Mouse (Mus musculus) cerebellum, adult 2 months (tissue): Measurements from ENCODE around the gene Proser3. TPM values are rescaled to one million over a fixed set of nuclear protein-coding genes. Genes with fewer than 3 reads are reported as not detected.

ENCODE experiments used
- DNase-seq, 2 experiments: peaks; one replicate each; pipeline ENCODE4 v3.0.0; 2021
- H3K27ac ChIP-seq: fragments of 200-500 bp; 2 replicates; pipeline ENCODE4 v1.5.1; 2012; ENCODE audit warnings: low read length, control low read depth, inconsistent platforms; ENCODE audit not compliant: insufficient read depth
- H3K27me3 ChIP-seq: fragments of 200-500 bp; 2 replicates; pipeline ENCODE4 v1.6.1; 2012; ENCODE audit warnings: inconsistent platforms, mild to moderate bottlenecking, low read length, moderate library complexity; ENCODE audit not compliant: control insufficient read depth, insufficient read depth
- H3K4me1 ChIP-seq: fragments of 200-500 bp; 2 replicates; pipeline ENCODE4 v1.6.1; 2011; ENCODE audit warnings: low read length; ENCODE audit not compliant: control insufficient read depth, insufficient read depth
- H3K4me3 ChIP-seq: fragments of 200-500 bp; replicated peaks from 2 replicates; pipeline ENCODE3; 2011; ENCODE audit warnings: mild to moderate bottlenecking, low read depth, low read length, control low read depth; ENCODE audit not compliant: insufficient read depth
- CTCF ChIP-seq: fragments of 200-500 bp; IDR thresholded peaks from 2 replicates; pipeline ENCODE4 v1.5.1; 2011; ENCODE audit warnings: low read depth, mild to moderate bottlenecking, control low read depth, low read length, moderate library complexity, borderline replicate concordance; ENCODE audit not compliant: insufficient read depth
- POLR2A ChIP-seq: fragments of 200-500 bp; IDR thresholded peaks from 2 replicates; pipeline ENCODE4 v1.6.1; 2011; ENCODE audit warnings: low read length, control low read depth, borderline replicate concordance; ENCODE audit not compliant: insufficient read depth
- WGBS: fragments of 180-500 bp; shearing (Covaris S2); methylation state at CpG from one replicate; pipeline ENCODE4 v1.1.7; 2018; 5-methylcytosine and 5-hydroxymethylcytosine counted together
- polyA plus RNA-seq: library from polyadenylated mRNA; depleted of rRNA; stranded (reverse); fragments of >200 nt; gene quantifications from 2 replicates; pipeline ENCODE4 v1.2.3, GENCODE M21; 2012

Proser3 gene
- polyA plus RNA-seq, 1 experiment, result 7.4 TPM

DNA sequence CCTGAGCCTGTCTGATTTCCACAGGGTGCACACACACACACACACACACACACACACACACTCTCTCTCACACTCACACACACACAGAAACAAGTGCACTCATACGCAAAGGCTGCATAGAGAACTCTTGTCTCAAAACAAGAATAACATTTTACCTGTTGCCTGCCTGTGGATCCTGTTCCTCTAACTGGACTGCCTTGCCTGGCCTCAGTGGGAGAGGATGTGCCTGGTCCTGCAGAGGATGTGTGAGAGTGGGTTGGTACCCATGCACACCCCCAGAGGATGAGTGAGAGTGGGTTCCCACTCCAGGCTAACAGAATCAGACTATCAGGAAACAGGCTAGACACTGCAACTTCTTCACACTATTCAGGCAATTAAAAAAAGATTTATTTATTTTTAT lies 1.5 kb downstream of the Proser3 start:
- WGBS, result 100% methylated on average over 1 of the region's 1 CpGs

DNA sequence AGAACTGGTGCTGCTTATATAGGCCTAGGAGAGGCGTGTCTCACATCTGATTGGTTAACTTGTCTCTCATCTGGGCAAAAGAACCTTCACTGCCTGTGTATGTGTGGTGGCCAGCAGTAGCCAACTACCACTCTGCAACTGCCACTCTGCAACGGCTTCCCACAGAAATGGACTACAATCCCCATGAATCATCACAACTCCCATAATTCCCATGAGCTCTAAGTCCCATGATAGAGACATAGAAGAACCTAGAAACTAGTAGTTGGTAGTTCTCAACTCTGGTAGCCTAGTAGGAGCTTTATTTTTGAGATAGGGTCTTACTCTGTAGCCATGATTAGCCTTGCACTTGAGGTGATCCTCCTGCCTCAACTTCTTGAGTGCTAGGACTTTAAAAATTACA lies 2.2 kb downstream of the Proser3 start:
- Histone ChIP-seq H3K4me1 (peaks cover 3% of the 10 kb centered on the region; the same call in 1 of the 2 replicates), H3K27ac (no peak overlapping the region), H3K27me3 (no peaks in the 10 kb centered on the region), H3K4me3 (no peak overlapping the region)
- TF ChIP-seq CTCF (no peak), POLR2A (no peak)
- 76% methylated on average over 2 of the region's 2 CpGs for WGBS
- DNase-seq, result no peak

More for the DNA sequence above, 1.5 kb downstream of the Proser3 start:
- TF ChIP-seq CTCF (no peak), POLR2A (no peak)
- no peak overlapping the region for H3K27ac ChIP-seq
- DNase-seq, result no peak
- H3K27me3 ChIP-seq, result no peaks in the 10 kb centered on the region
- H3K4me1 ChIP-seq, result peaks cover 3% of the 10 kb centered on the region; the same call in 1 of the 2 replicates
- no peak overlapping the region for H3K4me3 ChIP-seq

DNA sequence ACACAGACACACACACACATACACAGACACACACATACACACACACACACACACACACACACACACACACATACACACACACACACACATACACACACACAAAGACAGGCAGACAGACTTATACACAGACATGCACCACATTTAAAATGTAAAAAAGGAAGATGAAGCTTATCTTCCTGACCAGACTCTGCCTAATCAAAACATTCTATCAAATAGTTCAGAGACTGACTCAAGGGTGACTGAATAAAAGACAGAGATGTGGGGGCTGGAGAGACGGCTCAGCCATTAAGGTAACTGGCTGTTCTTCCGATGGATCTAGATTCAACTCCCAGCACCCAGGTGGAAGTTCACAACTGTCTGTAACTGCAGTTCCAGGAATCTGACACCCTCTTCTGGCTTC lies 7.8 kb downstream of the Proser3 start:
- TF ChIP-seq CTCF (no peak), POLR2A (no peak)
- H3K27ac ChIP-seq, result no peak overlapping the region
- H3K4me1 ChIP-seq, result no peaks in the 10 kb centered on the region
- H3K27me3 ChIP-seq, result no peaks in the 10 kb centered on the region
- 95% methylated on average over 2 of the region's 2 CpGs for WGBS
- no peak overlapping the region for H3K4me3 ChIP-seq
- DNase-seq, result no peak

DNA sequence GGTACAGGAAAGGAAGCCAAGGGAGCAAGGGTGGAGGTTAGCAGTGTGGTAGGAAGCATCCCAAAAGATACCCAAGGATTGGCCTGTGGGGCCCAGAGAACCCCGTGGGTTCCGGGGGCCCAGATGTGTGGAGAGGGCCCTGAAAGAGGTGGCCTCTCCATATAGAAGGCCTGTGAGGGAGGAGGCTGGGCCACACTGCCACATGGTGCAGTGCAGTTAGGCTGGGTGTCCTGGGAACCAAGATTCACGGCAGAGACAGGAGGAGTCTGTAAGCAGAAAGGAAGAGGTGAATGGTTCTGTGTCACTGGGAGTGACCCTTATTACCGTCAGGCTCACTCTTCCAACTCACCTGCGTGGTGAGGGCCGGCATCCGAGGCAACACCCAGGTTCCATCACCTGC lies 11.5 kb downstream of the Proser3 start:
- H3K27me3 ChIP-seq, result no peaks in the 10 kb centered on the region
- no peak for DNase-seq
- H3K4me1 ChIP-seq, result no peaks in the 10 kb centered on the region
- 88% methylated on average over 7 of the region's 7 CpGs for WGBS
- H3K4me3 ChIP-seq, result no peak overlapping the region
- no peak overlapping the region for H3K27ac ChIP-seq
- no peak for TF ChIP-seq CTCF
- no peak for TF ChIP-seq POLR2A

DNA sequence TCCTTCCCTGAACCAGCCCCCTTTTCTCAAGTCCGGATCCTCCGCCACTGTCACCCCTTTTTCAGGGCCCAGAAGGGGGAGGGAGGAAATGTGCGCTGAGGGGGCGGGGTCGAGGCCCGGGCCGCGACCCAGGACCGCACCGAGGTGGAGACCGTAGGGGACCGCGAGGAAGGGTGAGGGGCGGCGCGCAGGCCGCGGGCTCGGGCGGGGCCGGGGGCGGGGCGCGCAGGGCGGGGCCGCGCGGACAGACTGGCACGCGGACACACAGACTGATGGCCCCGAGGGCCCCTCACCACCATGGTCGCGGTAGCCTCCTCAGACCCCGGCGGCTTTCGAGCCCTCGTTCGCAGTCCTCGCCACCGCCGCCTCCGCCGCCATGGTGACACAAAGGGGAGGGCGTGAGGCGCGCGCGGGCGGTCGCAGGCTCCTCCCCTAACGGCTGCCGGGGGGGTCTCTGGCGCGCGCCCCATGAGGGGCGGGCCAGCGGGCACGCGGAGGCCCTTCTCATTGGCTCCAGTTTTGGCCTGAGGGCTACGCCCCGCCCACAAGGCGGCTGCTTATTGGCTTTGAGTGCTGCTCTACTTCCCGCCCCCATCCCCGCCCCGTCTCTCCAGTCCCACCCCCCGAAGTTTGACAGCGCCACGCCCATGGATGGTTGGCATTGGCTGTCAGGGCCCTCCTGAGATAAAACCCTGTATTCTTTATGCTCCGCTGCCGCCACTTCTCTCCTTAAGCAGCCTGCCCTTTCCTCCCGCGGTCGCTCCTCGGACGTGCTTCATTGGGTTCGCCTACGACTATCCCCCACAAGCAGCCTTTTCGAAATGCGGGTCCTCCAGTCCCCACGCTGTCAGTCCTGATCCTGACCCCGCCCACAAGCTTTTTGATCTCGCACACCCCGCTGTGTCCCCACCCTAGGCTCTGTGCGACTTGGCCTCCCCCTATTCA lies 17.2 kb downstream of the Proser3 start, which contains the start of gene Arhgap33:
Gene Arhgap33 (minus strand): TSS at position 428 of the 945 bp plus-strand sequence.
- TF ChIP-seq CTCF (no peak), POLR2A (no peak)
- no peak within 1 kb of the TSS for H3K27ac ChIP-seq
- no peaks in the 10 kb centered on the region for H3K27me3 ChIP-seq
- H3K4me3 ChIP-seq, result peak within 1 kb of the TSS; percentile 88
- peaks cover 5% of the 10 kb centered on the region for H3K4me1 ChIP-seq
- WGBS, result 2% methylated on average over 84 of the region's 84 CpGs
- peak; percentile 95 to 97 for DNase-seq

DNA sequence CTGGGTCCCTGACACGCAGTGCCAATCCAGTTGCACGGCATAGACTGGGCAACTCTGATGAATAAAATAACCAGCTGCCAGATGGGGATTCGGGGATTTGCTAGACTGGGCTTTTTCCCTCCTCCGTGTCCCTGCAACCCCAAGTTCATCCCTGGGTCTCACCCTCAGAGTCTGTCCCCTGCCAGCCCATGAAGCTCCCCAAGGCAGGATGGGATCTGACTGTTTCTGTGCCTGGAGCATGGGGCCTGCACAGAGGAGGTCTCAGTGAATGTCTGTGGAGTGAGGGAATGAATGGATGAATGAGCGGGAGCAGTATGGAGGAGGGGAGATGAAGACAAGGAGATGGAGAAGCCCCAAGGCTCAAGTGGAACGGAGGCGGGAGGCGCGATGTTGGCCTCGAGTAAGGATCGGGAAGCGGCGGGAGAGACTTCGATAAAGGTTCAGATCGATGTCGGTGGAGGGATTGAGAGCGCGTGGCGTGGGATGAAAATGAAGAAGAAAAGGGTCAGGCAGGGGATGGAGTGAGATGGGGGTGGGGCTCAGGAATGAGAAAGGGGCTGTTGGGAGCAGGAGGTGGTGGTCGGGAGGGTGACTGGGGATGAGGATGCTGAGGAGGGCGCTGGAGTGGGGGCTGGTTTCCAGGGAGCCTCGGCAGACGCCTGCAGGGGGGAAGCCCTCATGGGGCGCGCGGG lies 18.0 kb downstream of the Proser3 start:
- DNase-seq, result peak in 1 of 2 experiments; percentile 45
- H3K27ac ChIP-seq, result no peak overlapping the region
- no peaks in the 10 kb centered on the region for H3K27me3 ChIP-seq
- TF ChIP-seq POLR2A (no peak), CTCF (no peak)
- H3K4me1 ChIP-seq, result peaks cover 5% of the 10 kb centered on the region
- 6% methylated on average over 25 of the region's 26 CpGs for WGBS
- H3K4me3 ChIP-seq, result peak overlapping the region; percentile 88

DNA sequence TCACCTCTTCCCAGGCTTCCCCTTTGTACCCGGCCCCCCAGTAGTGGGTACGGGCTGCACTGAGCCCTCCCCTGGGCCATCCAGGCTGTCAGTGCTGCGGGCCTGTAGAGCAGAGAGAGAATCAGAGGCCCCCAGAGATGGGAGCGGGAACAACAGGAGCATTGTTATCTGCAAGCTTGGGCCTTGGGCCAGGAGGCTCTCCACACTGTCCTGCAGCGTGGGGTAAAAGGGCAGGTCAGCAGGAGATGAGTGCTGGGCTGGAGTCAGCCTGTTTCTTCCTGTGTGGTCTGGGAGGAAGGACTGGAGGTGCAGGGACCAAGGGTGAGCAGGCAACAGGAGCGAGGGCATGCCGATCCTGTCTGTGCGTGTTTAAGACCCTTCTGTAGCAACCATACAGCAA lies 19.2 kb downstream of the Proser3 start:
- DNase-seq, result no peak
- no peak overlapping the region for H3K4me3 ChIP-seq
- 37% methylated on average over 8 of the region's 8 CpGs for WGBS
- H3K27me3 ChIP-seq, result no peaks in the 10 kb centered on the region
- no peak for TF ChIP-seq CTCF
- no peak for TF ChIP-seq POLR2A
- peaks cover 5% of the 10 kb centered on the region for H3K4me1 ChIP-seq
- no peak overlapping the region for H3K27ac ChIP-seq

DNA sequence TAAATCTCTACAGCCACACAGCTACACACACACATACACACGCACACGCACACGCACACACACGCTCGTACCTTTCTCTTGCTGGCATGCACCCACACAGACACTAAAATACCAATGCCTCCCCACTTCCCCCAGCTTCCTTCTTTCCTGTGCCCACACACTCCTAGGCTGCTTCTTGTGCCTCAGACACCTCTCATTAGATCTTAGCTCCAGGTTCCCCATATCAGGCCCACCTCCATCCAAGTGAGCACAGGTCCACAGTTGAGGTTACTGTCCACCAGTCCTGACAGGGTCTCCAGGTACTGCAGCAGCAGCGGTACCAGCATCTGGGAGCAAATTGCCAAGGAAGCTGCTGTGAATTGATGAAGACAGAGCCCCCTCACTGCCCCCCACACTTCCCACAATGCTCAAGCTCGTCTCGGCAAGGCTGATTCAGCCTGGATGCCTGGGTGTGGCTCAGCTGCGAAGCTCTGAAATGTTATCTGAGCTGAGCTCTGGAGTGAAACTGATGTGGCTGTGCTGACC lies 20.7 kb downstream of the Proser3 start:
- Histone ChIP-seq H3K4me1 (peaks cover 5% of the 10 kb centered on the region), H3K4me3 (no peak overlapping the region), H3K27ac (no peak overlapping the region), H3K27me3 (no peaks in the 10 kb centered on the region)
- TF ChIP-seq POLR2A (no peak), CTCF (no peak)
- DNase-seq, result no peak
- WGBS, result 83% methylated on average over 9 of the region's 9 CpGs
